Mouse (Mus musculus) liver, embryonic 13.5 days (tissue): ENCODE results near the gene Vti1a. TPM values are rescaled to one million over a fixed set of nuclear protein-coding genes. Genes with fewer than 3 reads are reported as not detected.
A peak's percentile ranks its signal among the peaks of the same experiment; 100 is the strongest.

Experiments used
- ATAC-seq: fragments of 200-750 bp; cut with Nextera tagmentation; 2 replicates; pipeline ENCODE4 v1.8.0; 2017; ENCODE audit warnings: low read depth, mild to moderate bottlenecking, moderate number of reproducible peaks, moderate library complexity
- DNase-seq: peaks from one replicate; pipeline ENCODE4 v3.0.0; 2022
- H3K27ac ChIP-seq: fragments of 300-500 bp; sonication (generic); 2 replicates; pipeline ENCODE4 v1.5.1; 2015; ENCODE audit warnings: moderate library complexity, mild to moderate bottlenecking, inconsistent platforms
- H3K27me3 ChIP-seq: fragments of 300-500 bp; sonication (generic); 2 replicates; pipeline ENCODE4 v1.6.1; 2015; ENCODE audit warnings: mild to moderate bottlenecking, inconsistent platforms
- H3K36me3 ChIP-seq: fragments of 300-500 bp; sonication (generic); 2 replicates; pipeline ENCODE4 v1.6.1; 2015; ENCODE audit warnings: mild to moderate bottlenecking, inconsistent platforms
- H3K4me1 ChIP-seq: fragments of 300-500 bp; sonication (generic); replicated peaks from 2 replicates; pipeline ENCODE4 v1.6.1; 2015; ENCODE audit warnings: inconsistent platforms
- H3K4me2 ChIP-seq: fragments of 300-500 bp; sonication (generic); 2 replicates; pipeline ENCODE4 v1.6.1; 2015; ENCODE audit warnings: inconsistent platforms, mild to moderate bottlenecking, moderate library complexity
- H3K4me3 ChIP-seq: fragments of 300-500 bp; sonication (generic); replicated peaks from 2 replicates; pipeline ENCODE4 v1.5.1; 2015; ENCODE audit warnings: mild to moderate bottlenecking, inconsistent platforms
- H3K9ac ChIP-seq: fragments of 300-500 bp; sonication (generic); 2 replicates; pipeline ENCODE4 v1.6.1; 2015; ENCODE audit warnings: mild to moderate bottlenecking, inconsistent platforms
- H3K9me3 ChIP-seq: fragments of 300-500 bp; sonication (generic); replicated peaks from 2 replicates; pipeline ENCODE4 v1.6.1; 2016; ENCODE audit warnings: inconsistent platforms
- WGBS: fragments of 180-500 bp; shearing (Covaris S2); methylation state at CpG from one replicate; pipeline ENCODE4 v1.1.7; 2015; ENCODE audit not compliant: insufficient replicate concordance; 5-methylcytosine and 5-hydroxymethylcytosine counted together
- polyA plus RNA-seq: library from polyadenylated mRNA; unstranded; fragments of >200 nt; fragmentation: Nextera tagmentation; extraction: Ambion mirVana; gene quantifications from 2 replicates; pipeline ENCODE4 v1.2.1, GENCODE M21; 2015

Vti1a gene
- polyA plus RNA-seq, result 16.7 and 18.2 TPM in 2 replicates

DNA sequence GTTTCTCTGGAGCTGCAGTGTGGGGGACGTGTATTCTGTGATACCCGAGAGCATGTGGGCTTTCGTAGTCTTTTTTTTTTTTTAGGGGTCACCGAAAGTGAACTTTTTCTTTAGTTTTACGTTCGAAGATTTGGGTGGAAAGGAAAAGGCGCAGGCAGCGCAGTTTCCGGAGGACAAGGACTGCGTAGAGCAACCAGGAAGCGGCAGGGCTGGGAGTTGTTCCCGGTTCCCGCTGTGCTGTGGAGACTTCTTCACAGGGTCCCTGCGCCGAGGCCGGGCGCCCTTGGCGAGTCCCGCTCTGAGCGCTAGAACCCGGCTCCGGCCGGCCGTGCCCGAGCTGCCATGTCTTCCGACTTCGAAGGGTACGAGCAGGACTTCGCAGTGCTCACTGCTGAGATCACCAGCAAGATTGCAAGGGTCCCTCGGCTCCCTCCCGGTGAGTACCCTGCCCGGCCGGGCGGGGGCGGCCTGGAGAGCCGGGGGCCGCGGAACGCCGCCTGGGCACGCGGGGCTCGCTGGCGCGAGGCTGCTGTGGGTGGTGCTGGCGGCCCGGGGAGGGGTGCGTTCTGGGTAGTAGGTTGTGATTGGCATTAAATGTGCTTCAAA lies at the start of gene Vti1a:
Gene Vti1a, plus strand, starts transcription at position 187 of the 606 bp plus-strand sequence.
- ATAC-seq, result peak; percentile 91
- peak; percentile 75 for DNase-seq
- H3K27me3 ChIP-seq, result no peaks in the 10 kb centered on the region
- H3K4me1 ChIP-seq, result peaks cover 40% of the 10 kb centered on the region
- H3K36me3 ChIP-seq, result peaks cover 24% of the 10 kb centered on the region
- under 1% methylated on average over 48 of the region's 48 CpGs for WGBS
- H3K4me3 ChIP-seq, result peak within 1 kb of the TSS; percentile 93
- peak within 1 kb of the TSS; percentile 87 for H3K27ac ChIP-seq
- peak within 1 kb of the TSS; percentile 88 for H3K4me2 ChIP-seq
- H3K9ac ChIP-seq, result peak within 1 kb of the TSS; percentile 91
- no peaks in the 10 kb centered on the region for H3K9me3 ChIP-seq

DNA sequence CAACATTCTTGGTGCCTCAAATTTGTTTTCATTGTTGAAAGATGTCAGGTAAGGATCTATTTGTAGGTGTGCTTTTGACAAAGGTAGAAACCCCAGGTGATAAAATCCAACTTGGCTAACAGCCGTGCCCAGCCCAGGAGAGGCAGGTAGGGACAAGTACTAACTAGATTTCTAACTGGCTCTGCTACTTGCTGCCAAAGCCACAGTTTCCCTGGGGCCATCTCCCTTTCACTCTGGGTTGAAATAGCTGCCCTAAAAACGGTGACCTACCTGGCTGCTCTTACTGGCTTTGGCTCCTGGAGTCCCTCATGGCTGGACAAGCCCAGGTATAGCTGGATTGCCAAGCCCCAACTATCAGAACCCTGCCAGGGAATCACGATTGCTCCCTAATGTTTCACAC lies 49.3 kb upstream of the Vti1a start:
- 72% methylated on average over 3 of the region's 3 CpGs for WGBS
- Histone ChIP-seq H3K9me3 (no peaks in the 10 kb centered on the region), H3K9ac (peak overlapping the region; percentile 11; the same call in 1 of the 2 replicates), H3K27me3 (no peaks in the 10 kb centered on the region), H3K27ac (no peak overlapping the region), H3K4me1 (peaks cover 68% of the 10 kb centered on the region), H3K4me3 (no peak overlapping the region), H3K36me3 (peaks cover 36% of the 10 kb centered on the region), H3K4me2 (no peak overlapping the region)
- ATAC-seq (no peak), DNase-seq (no peak)

GRCm38 (mm10) chr19:55268150-55268549 lies 47.9 kb upstream of the Vti1a start:
- no peak for DNase-seq
- 71% methylated on average over 3 of the region's 3 CpGs for WGBS
- Histone ChIP-seq H3K4me3 (no peak overlapping the region), H3K4me2 (no peak overlapping the region), H3K27ac (0 out of 2 replicates have a peak overlapping the region, but pooled peaks have one; percentile 11), H3K9me3 (no peaks in the 10 kb centered on the region), H3K9ac (no peak overlapping the region), H3K4me1 (peaks cover 70% of the 10 kb centered on the region), H3K27me3 (no peaks in the 10 kb centered on the region), H3K36me3 (peaks cover 46% of the 10 kb centered on the region)
- no peak for ATAC-seq

- WGBS, result 75% methylated on average over 5 of the region's 5 CpGs
- no peak overlapping the region for H3K9ac ChIP-seq
- no peaks in the 10 kb centered on the region for H3K9me3 ChIP-seq
- H3K27ac ChIP-seq, result peak overlapping the region; percentile 78; the same call in 1 of the 2 replicates
- ATAC-seq (no peak), DNase-seq (no peak)
- no peak overlapping the region for H3K4me2 ChIP-seq
- H3K27me3 ChIP-seq, result no peaks in the 10 kb centered on the region
- H3K4me1 ChIP-seq, result peaks cover 71% of the 10 kb centered on the region
- no peak overlapping the region for H3K4me3 ChIP-seq
- H3K36me3 ChIP-seq, result peaks cover 46% of the 10 kb centered on the region
Measured at GRCm38 (mm10) chr19:55269051-55269450, 47.0 kb upstream of the Vti1a start.

DNA sequence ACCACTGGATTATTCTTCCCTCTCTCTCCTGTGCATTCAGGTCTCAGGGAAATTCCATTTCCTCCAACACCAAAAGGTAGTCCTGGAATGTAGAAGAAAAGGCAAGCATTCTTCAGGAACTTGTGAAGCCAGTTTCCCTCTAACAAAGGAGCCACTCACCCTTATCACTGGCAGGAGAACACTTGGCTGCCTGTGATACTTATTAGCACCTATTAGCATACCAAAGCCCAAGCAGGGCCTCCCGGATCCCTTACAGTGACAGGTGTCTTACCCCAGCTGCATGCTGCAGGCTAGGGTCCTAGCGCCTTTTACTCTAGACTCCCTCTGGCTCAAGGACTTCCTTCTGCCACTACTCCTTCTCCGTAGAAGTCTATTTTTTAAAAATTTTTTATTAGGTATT lies 44.6 kb upstream of the Vti1a start:
- Histone ChIP-seq H3K27ac (peak overlapping the region; percentile 78), H3K36me3 (peaks cover 52% of the 10 kb centered on the region)

DNA sequence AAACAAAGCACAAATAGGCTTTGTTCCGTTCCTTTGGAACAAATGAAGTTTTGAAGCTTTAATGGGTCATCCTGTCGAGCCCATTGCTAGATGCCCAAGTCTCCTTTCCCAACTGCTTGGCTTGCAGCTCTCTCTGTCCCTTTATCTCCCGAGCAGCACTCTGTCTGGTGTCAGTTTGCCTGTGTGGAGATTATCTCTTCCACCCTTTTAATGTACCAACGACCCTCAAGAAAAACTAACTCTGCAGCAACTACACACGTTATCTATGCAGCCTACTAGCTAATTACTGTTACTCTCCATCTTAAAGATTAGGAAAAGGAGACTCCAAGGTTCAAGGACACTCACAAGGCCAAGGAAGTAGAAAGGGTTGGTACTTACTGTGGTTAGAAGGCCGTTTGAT lies 42.8 kb upstream of the Vti1a start:
- DNase-seq (peak; percentile 49), ATAC-seq (peak; percentile 87)
- H3K9me3 ChIP-seq, result no peaks in the 10 kb centered on the region
- peaks cover 71% of the 10 kb centered on the region for H3K4me1 ChIP-seq
- peaks cover 61% of the 10 kb centered on the region for H3K36me3 ChIP-seq
- H3K27ac ChIP-seq, result peak overlapping the region; percentile 88
- WGBS, result 20% methylated on average over 6 of the region's 6 CpGs
- H3K27me3 ChIP-seq, result no peaks in the 10 kb centered on the region
- no peak overlapping the region for H3K9ac ChIP-seq
- no peak overlapping the region for H3K4me3 ChIP-seq
- peak overlapping the region; percentile 7; the same call in 1 of the 2 replicates for H3K4me2 ChIP-seq

More for the DNA sequence above, 44.6 kb upstream of the Vti1a start:
- no peak overlapping the region for H3K4me2 ChIP-seq
- H3K9me3 ChIP-seq, result no peaks in the 10 kb centered on the region
- DNase-seq (peak; percentile 22), ATAC-seq (peak; percentile 66)
- no peaks in the 10 kb centered on the region for H3K27me3 ChIP-seq
- H3K4me1 ChIP-seq, result peaks cover 79% of the 10 kb centered on the region
- H3K4me3 ChIP-seq, result no peak overlapping the region
- H3K9ac ChIP-seq, result peak overlapping the region; percentile 54
- 40% methylated on average over 3 of the region's 3 CpGs for WGBS

GRCm38 (mm10) chr19:55276100-55276499 lies 40.0 kb upstream of the Vti1a start:
- Histone ChIP-seq H3K9ac (no peak overlapping the region), H3K36me3 (peaks cover 56% of the 10 kb centered on the region), H3K4me1 (peaks cover 53% of the 10 kb centered on the region), H3K4me3 (no peak overlapping the region), H3K9me3 (no peaks in the 10 kb centered on the region), H3K27ac (peak overlapping the region; percentile 26; the same call in 1 of the 2 replicates), H3K4me2 (no peak overlapping the region), H3K27me3 (no peaks in the 10 kb centered on the region)
- ATAC-seq, result no peak
- 52% methylated on average over 4 of the region's 4 CpGs for WGBS
- no peak for DNase-seq

- H3K36me3 ChIP-seq, result peaks cover 57% of the 10 kb centered on the region
Measured at GRCm38 (mm10) chr19:55276770-55277169, 39.3 kb upstream of the Vti1a start.

DNA sequence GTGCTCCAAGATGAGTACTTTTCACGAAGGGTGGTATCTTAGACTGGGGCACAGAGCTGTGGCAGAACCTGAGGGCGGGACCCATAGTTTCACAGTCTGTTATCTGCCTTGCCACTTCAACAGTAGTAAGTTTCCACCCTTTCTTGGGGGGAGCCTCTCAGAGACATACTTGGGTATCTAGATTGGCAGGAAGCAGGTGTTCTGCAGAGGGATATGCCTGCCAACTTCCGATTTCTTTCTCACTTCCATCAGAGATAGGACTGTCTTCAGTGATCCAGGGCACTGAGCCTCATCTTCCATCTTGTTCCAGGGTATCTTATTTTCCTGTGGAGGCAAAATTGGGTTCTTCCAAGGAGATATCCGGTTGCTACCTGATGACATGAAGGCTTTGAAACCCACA lies 32.0 kb upstream of the Vti1a start:
- Histone ChIP-seq H3K9me3 (no peaks in the 10 kb centered on the region), H3K36me3 (peaks cover 89% of the 10 kb centered on the region), H3K9ac (peak overlapping the region; percentile 73), H3K4me2 (peak overlapping the region; percentile 65), H3K4me1 (peaks cover 52% of the 10 kb centered on the region), H3K27ac (peak overlapping the region; percentile 91), H3K27me3 (no peaks in the 10 kb centered on the region), H3K4me3 (peak overlapping the region; percentile 50)
- DNase-seq (peak; percentile 77), ATAC-seq (peak; percentile 100)
- WGBS, result 29% methylated on average over 4 of the region's 4 CpGs

More at GRCm38 (mm10) chr19:55276770-55277169, 39.3 kb upstream of the Vti1a start:
- H3K27me3 ChIP-seq, result no peaks in the 10 kb centered on the region
- no peaks in the 10 kb centered on the region for H3K9me3 ChIP-seq
- WGBS, result 64% methylated on average over 3 of the region's 3 CpGs
- ATAC-seq, result no peak
- DNase-seq, result no peak
- H3K4me3 ChIP-seq, result no peak overlapping the region
- no peak overlapping the region for H3K4me2 ChIP-seq
- no peak overlapping the region for H3K27ac ChIP-seq
- H3K9ac ChIP-seq, result no peak overlapping the region
- H3K4me1 ChIP-seq, result peaks cover 47% of the 10 kb centered on the region

DNA sequence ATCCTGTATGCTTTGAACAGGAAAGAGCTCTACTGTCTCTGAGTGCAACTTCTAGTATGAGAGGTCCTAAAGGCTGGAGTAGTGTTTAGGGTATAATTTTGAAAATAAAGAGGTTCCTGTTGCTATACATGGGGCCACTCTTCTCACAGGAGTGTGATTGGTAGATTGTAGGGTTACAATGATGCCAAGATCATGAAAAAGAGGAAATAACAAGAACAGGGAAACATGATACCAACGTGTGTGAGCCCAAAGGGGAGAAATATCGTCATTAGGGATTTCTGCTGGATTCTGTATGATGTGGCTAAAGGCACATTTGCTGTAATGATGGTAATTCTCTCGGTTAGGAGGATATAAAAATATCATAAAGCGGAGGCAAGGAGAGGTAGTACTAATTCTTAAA lies 30.1 kb upstream of the Vti1a start:
- Histone ChIP-seq H3K9me3 (no peaks in the 10 kb centered on the region), H3K27me3 (no peaks in the 10 kb centered on the region), H3K4me3 (0 out of 2 replicates have a peak overlapping the region, but pooled peaks have one; percentile 17), H3K9ac (peak overlapping the region; percentile 8; the same call in 1 of the 2 replicates), H3K4me2 (peak overlapping the region; percentile 65), H3K36me3 (peaks cover 96% of the 10 kb centered on the region), H3K4me1 (peaks cover 68% of the 10 kb centered on the region), H3K27ac (peak overlapping the region; percentile 91)
- ATAC-seq (no peak), DNase-seq (no peak)
- WGBS, result 80% methylated on average over 4 of the region's 4 CpGs

GRCm38 (mm10) chr19:55288974-55289373 lies 27.1 kb upstream of the Vti1a start:
- Histone ChIP-seq H3K27me3 (no peaks in the 10 kb centered on the region), H3K4me2 (no peak overlapping the region), H3K9me3 (no peaks in the 10 kb centered on the region), H3K4me3 (no peak overlapping the region), H3K36me3 (peaks cover 96% of the 10 kb centered on the region), H3K27ac (0 out of 2 replicates have a peak overlapping the region, but pooled peaks have one; percentile 10), H3K9ac (no peak overlapping the region), H3K4me1 (peaks cover 77% of the 10 kb centered on the region)
- DNase-seq, result no peak
- ATAC-seq, result no peak
